In the genomic region with DNA sequence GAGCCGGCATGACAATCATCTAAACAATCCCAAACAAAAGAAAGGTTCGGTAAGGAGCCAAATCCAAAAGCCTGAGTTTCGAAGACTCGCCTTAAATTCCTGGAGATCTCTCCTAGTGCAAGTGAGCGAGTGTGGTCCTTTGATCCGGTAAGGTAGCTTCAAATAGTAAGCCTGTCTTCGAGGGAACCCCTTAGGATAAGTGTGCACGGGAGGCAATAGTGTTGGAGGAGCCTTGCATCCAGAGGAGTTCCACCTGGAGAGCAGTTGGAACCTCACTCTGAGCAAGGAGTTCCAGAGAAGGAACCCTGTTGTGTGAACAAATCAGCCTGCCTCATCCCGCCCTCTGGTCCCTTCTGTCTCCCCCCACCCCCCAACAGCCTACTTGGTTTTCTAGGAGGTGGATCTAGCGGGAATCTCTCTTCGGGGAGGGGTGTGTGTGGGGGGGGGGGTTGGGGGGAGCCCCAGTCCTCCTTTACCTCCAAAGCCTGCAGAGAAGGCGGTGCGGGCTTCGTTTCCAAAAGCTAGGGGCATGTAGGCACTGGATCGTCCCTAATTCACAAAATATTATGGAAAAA, we compare ENCODE assay signal across 8 mouse cellular contexts. TPM values are rescaled to one million over a fixed set of nuclear protein-coding genes. Genes with fewer than 3 reads are reported as not detected.
DNase-seq lines count a peak whose midpoint lies in the region; ATAC-seq and TF ChIP-seq lines count a peak whose summit lies in the region.

No protein-coding gene starts in this region.

- H3K27ac ChIP-seq in forebrain, embryonic 12.5 days = peak overlapping the region; percentile 85
- peak overlapping the region; percentile 52; the same call in 1 of the 2 replicates for H3K27ac ChIP-seq in midbrain, embryonic 10.5 days (replicated peaks)

- no peaks in the 10 kb centered on the region for H3K36me3 ChIP-seq in forebrain, embryonic 12.5 days (replicated peaks)
- H3K36me3 ChIP-seq in midbrain, embryonic 10.5 days = no peaks in the 10 kb centered on the region

- H3K27me3 ChIP-seq in forebrain, embryonic 12.5 days = peaks cover 72% of the 10 kb centered on the region
- H3K27me3 ChIP-seq in midbrain, embryonic 10.5 days (ENCODE audit: low read depth, poor library complexity, severe bottlenecking) = peaks cover 86% of the 10 kb centered on the region

- peak overlapping the region; percentile 30; the same call in 1 of the 2 replicates for H3K4me3 ChIP-seq in forebrain, embryonic 12.5 days (replicated peaks)
- H3K4me3 ChIP-seq in midbrain, embryonic 10.5 days = 0 out of 2 replicates have a peak overlapping the region, but pooled peaks have one; percentile 9

- no peaks in the 10 kb centered on the region for H3K9me3 ChIP-seq in forebrain, embryonic 12.5 days
- no peaks in the 10 kb centered on the region for H3K9me3 ChIP-seq in midbrain, embryonic 10.5 days (replicated peaks)

- peak overlapping the region; percentile 54 for H3K4me2 ChIP-seq in forebrain, embryonic 12.5 days

- no peak for TF ChIP-seq CTCF in brain, embryonic 14.5 days (IDR thresholded peaks at IDR 0.05; ENCODE audit: borderline replicate concordance, extremely low read depth, insufficient read depth, insufficient read length)

- H3K4me1 ChIP-seq in forebrain, embryonic 12.5 days = peaks cover 30% of the 10 kb centered on the region
- peaks cover 46% of the 10 kb centered on the region for H3K4me1 ChIP-seq in midbrain, embryonic 10.5 days

- 1% methylated on average over 15 of the region's 15 CpGs for WGBS in forebrain, embryonic 12.5 days
- WGBS in midbrain, embryonic 10.5 days = 1% methylated on average over 15 of the region's 15 CpGs

- no peak overlapping the region for H3K9ac ChIP-seq in forebrain, embryonic 12.5 days

- no peak for TF ChIP-seq POLR2A in brain, embryonic 14.5 days (IDR thresholded peaks at IDR 0.05; ENCODE audit: borderline replicate concordance, extremely low read depth, insufficient read depth, insufficient read length, poor library complexity, severe bottlenecking)

- no peak for DNase-seq in frontal cortex, postnatal 25 days (ENCODE audit: low spot score in 2 of 2)
- peak; percentile 56 for DNase-seq in brain, embryonic 14.5 days (ENCODE audit: low read depth)
- DNase-seq in midbrain, embryonic 10.5 days (ENCODE audit: low spot score) = peak; percentile 32
- no peak for DNase-seq in MN1 (ENCODE audit: low spot score)
- no peak for DNase-seq in thymus, postnatal 36 days
- DNase-seq in adrenal gland, postnatal 4 days (ENCODE audit: low spot score in 2 of 2) = no peak

- peak; percentile 15; the same call in 1 of the 2 replicates for ATAC-seq in frontal cortex, adult (ENCODE audit: low TSS enrichment)
- peak; percentile 12; the same call in 1 of the 2 replicates for ATAC-seq in forebrain, embryonic 12.5 days (ENCODE audit: low FRiP score)

RNA-seq across cellular contexts. Expression of gene Nrn1, which starts 11.1 kb away (rescaled TPM):
- polyA plus RNA-seq in brain, embryonic 14.5 days (2012; rRNA removed) = 67.3 and 67.5 TPM in 2 replicates
- 43.5 and 43.8 TPM in 2 replicates for polyA plus RNA-seq in forebrain, embryonic 12.5 days (2016; fragmentation: Nextera tagmentation; extraction: Ambion mirVana)
- polyA plus RNA-seq in midbrain, embryonic 10.5 days (2016; fragmentation: Nextera tagmentation; extraction: Ambion mirVana) = 13.7 and 23.4 TPM in 2 replicates
- 10 to 100 TPM in 1 of 2 experiments, 1 to 10 TPM in 1; 3.5 to 17.2 TPM for total RNA-seq in adrenal gland, postnatal 4 days (2021)

Comparison
In these comparisons a context has a peak if more than half of its experiments do, and no peak if none do; other contexts are left out.
1. DNase-seq: peak in brain, embryonic 14.5 days (single experiment) and midbrain, embryonic 10.5 days (single experiment); none in frontal cortex, postnatal 25 days (0 of 2), MN1 (single experiment), thymus, postnatal 36 days (0 of 2) and adrenal gland, postnatal 4 days (0 of 2).